8 mouse cellular contexts compared by ENCODE assay signal in genomic region chr4:57299308-57299700, GRCm38 (mm10). TPM values are rescaled to one million over a fixed set of nuclear protein-coding genes. Genes with fewer than 3 reads are reported as not detected.
DNase-seq lines count a peak whose midpoint lies in the region; ATAC-seq and TF ChIP-seq lines count a peak whose summit lies in the region.

No protein-coding gene starts in this region.

- peak overlapping the region; percentile 94 for H3K4me2 ChIP-seq in forebrain, postnatal 0 days (ENCODE audit: low read depth)
- peak overlapping the region; percentile 99 for H3K4me2 ChIP-seq in neural tube, embryonic 12.5 days (replicated peaks)

- H3K27ac ChIP-seq in kidney, adult 2 months (ENCODE audit: insufficient read depth, low read depth, low read length), result peak overlapping the region; percentile 49
- no peak overlapping the region for H3K27ac ChIP-seq in brown adipose tissue, adult 24 weeks (replicated peaks; ENCODE audit: low read depth, low read length)
- H3K27ac ChIP-seq in forebrain, postnatal 0 days (ENCODE audit: low read depth, low read length), result no peak overlapping the region
- H3K27ac ChIP-seq in neural tube, embryonic 12.5 days, result no peak overlapping the region

- no peak for TF ChIP-seq POLR2A in kidney, adult 2 months (IDR thresholded peaks at IDR 0.05; ENCODE audit: low read depth, low read length)

- no peaks in the 10 kb centered on the region for H3K36me3 ChIP-seq in kidney, adult 2 months (ENCODE audit: control insufficient read depth, insufficient read depth, low read length)
- no peaks in the 10 kb centered on the region for H3K36me3 ChIP-seq in forebrain, postnatal 0 days (ENCODE audit: insufficient read depth)
- no peaks in the 10 kb centered on the region for H3K36me3 ChIP-seq in neural tube, embryonic 12.5 days

- no peak overlapping the region for H3K9ac ChIP-seq in forebrain, postnatal 0 days
- peak overlapping the region; percentile 72 for H3K9ac ChIP-seq in neural tube, embryonic 12.5 days

- no peak for TF ChIP-seq CTCF in kidney, adult 2 months (conservative IDR thresholded peaks at IDR 0.05; ENCODE audit: insufficient read depth, insufficient read length, low read depth, low read length)
- TF ChIP-seq CTCF in forebrain, postnatal 0 days (IDR thresholded peaks at IDR 0.05; ENCODE audit: low read depth), result no peak

- DNase-seq in kidney, adult 2 months, result peak; percentile 33
- DNase-seq in kidney, adult 9 months, result no peak
- DNase-seq in forebrain, postnatal 0 days, result peak; percentile 39
- DNase-seq in layer of hippocampus, postnatal 25 days (ENCODE audit: extremely low spot score in 1 of 2, low spot score in 1 of 2), result peak; percentile 32 to 52
- no peak for DNase-seq in c-Kit-positive CD71-positive TER-119-positive erythroid progenitor cells, embryonic 14.5 days (ENCODE audit: low spot score)
- no peak for DNase-seq in urinary bladder, adult 18-20 months (ENCODE audit: low spot score in 2 of 2)

- no peaks in the 10 kb centered on the region for H3K9me3 ChIP-seq in forebrain, postnatal 0 days (ENCODE audit: low read length)
- H3K9me3 ChIP-seq in neural tube, embryonic 12.5 days, result no peaks in the 10 kb centered on the region

- peaks cover 30% of the 10 kb centered on the region for H3K4me1 ChIP-seq in kidney, adult 2 months (ENCODE audit: control insufficient read depth, insufficient read depth, low read length)
- no peaks in the 10 kb centered on the region for H3K4me1 ChIP-seq in brown adipose tissue, adult 24 weeks (ENCODE audit: control insufficient read depth, insufficient read depth, insufficient read length, low read length)
- peaks cover 9% of the 10 kb centered on the region; the same call in 1 of the 2 replicates for H3K4me1 ChIP-seq in forebrain, postnatal 0 days (ENCODE audit: insufficient read depth)
- H3K4me1 ChIP-seq in neural tube, embryonic 12.5 days, result peaks cover 23% of the 10 kb centered on the region

- peak overlapping the region; percentile 96 for H3K4me3 ChIP-seq in kidney, adult 2 months (ENCODE audit: insufficient read depth, low read depth, low read length)
- peak overlapping the region; percentile 87 for H3K4me3 ChIP-seq in brown adipose tissue, adult 24 weeks (ENCODE audit: insufficient read depth, low read depth, low read length)
- H3K4me3 ChIP-seq in forebrain, postnatal 0 days (ENCODE audit: low read depth, low read length), result peak overlapping the region; percentile 73
- H3K4me3 ChIP-seq in neural tube, embryonic 12.5 days, result peak overlapping the region; percentile 79

- no peak for ATAC-seq in forebrain, postnatal 0 days
- no peak for ATAC-seq in neural tube, embryonic 12.5 days (ENCODE audit: low FRiP score, low read depth)

- H3K27me3 ChIP-seq in kidney, adult 2 months (replicated peaks; ENCODE audit: control insufficient read depth, insufficient read depth, low read length), result no peaks in the 10 kb centered on the region
- H3K27me3 ChIP-seq in forebrain, postnatal 0 days (ENCODE audit: insufficient read depth, low read length), result no peaks in the 10 kb centered on the region; the same call in none of the 2 replicates
- peaks cover 35% of the 10 kb centered on the region for H3K27me3 ChIP-seq in neural tube, embryonic 12.5 days (replicated peaks)

- 9% methylated on average over 9 of the region's 9 CpGs for WGBS in kidney, adult 2 months
- 2% methylated on average over 9 of the region's 9 CpGs for WGBS in forebrain, postnatal 0 days
- WGBS in neural tube, embryonic 12.5 days, result 3% methylated on average over 9 of the region's 9 CpGs

RNA-seq across cellular contexts. Expression of gene Ptpn3, which starts 2.3 kb away (rescaled TPM):
- 17.7 and 18.1 TPM in 2 replicates for polyA plus RNA-seq in kidney, adult 2 months (2012; rRNA removed)
- polyA plus RNA-seq in brown adipose tissue, adult 24 weeks (2012; ENCODE audit: insufficient read depth, insufficient read length, missing spikeins), result 1.7 and 1.9 TPM in 2 replicates
- total RNA-seq in forebrain, postnatal 0 days (2014; rRNA removed), result 1.8 and 5.7 TPM in 2 replicates
- polyA plus RNA-seq in forebrain, postnatal 0 days (2015; fragmentation: Nextera tagmentation; extraction: Ambion mirVana), result 0.92 and 1.2 TPM in 2 replicates
- total RNA-seq in layer of hippocampus, postnatal 25 days (2021), result 10 to 100 TPM; 73.1 to 84.5 TPM
- 5.4 and 5.8 TPM in 2 replicates for polyA plus RNA-seq in neural tube, embryonic 12.5 days (2016; fragmentation: Nextera tagmentation; extraction: Ambion mirVana)

Comparison
In these comparisons a context has a peak if more than half of its experiments do, and no peak if none do; other contexts are left out.
1. DNase-seq: peak in kidney, adult 2 months (single experiment), forebrain, postnatal 0 days (single experiment) and layer of hippocampus, postnatal 25 days (2 of 2); none in kidney, adult 9 months (single experiment), c-Kit-positive CD71-positive TER-119-positive erythroid progenitor cells, embryonic 14.5 days (single experiment) and urinary bladder, adult 18-20 months (0 of 2).
2. Peak in every context shown above with its lines, with median percentiles within 50 percentile points of each other: H3K4me3 ChIP-seq.